Mouse (Mus musculus) embryonic fibroblast, embryonic 13.5 days (primary cell): ENCODE results near the gene Mtcl1.

Experiments
- CTCF ChIP-seq: IDR thresholded peaks from 2 replicates; pipeline ENCODE4 v1.5.1; 2011; ENCODE audit warnings: mild to moderate bottlenecking, control low read depth, low read length, moderate library complexity, borderline replicate concordance; ENCODE audit not compliant: insufficient read depth
- POLR2A ChIP-seq: IDR thresholded peaks from 2 replicates; pipeline ENCODE4 v1.6.1; 2011; ENCODE audit warnings: low read depth, mild to moderate bottlenecking, control low read depth, low read length, moderate library complexity

- no peak for TF ChIP-seq CTCF
- no peak for TF ChIP-seq POLR2A
These were observed 22.2 kb upstream of the Mtcl1 start for GRCm38 (mm10) chr17:66471775-66472174.
